Mouse (Mus musculus) limb, embryonic 11.5 days (tissue): ENCODE measurements around the gene Mrap. TPM values are rescaled to one million over a fixed set of nuclear protein-coding genes. Genes with fewer than 3 reads are reported as not detected.

Source experiments
- ATAC-seq: fragments of 200-750 bp; cut with Nextera tagmentation; 2 replicates; pipeline ENCODE4 v1.8.0; 2017; ENCODE audit warnings: low read depth; ENCODE audit not compliant: insufficient number of reproducible peaks, low FRiP score, low TSS enrichment
- DNase-seq: peaks from one replicate; pipeline ENCODE4 v3.0.0-alpha.2; 2015; ENCODE audit warnings: low spot score
- H3K27ac ChIP-seq: fragments of 300-500 bp; sonication (generic); replicated peaks from 2 replicates; pipeline ENCODE4 v1.5.1; 2014; ENCODE audit warnings: low read depth, mild to moderate bottlenecking, low read length
- H3K27me3 ChIP-seq: fragments of 300-500 bp; sonication (generic); 2 replicates; pipeline ENCODE4 v1.6.1; 2014; ENCODE audit warnings: mild to moderate bottlenecking, low read length, mixed read lengths; ENCODE audit not compliant: control insufficient read depth, insufficient read depth
- H3K36me3 ChIP-seq: fragments of 300-500 bp; sonication (generic); 2 replicates; pipeline ENCODE4 v1.6.1; 2014; ENCODE audit warnings: mild to moderate bottlenecking, low read length, moderate library complexity, mixed read lengths; ENCODE audit not compliant: control insufficient read depth, insufficient read depth
- H3K4me1 ChIP-seq: fragments of 300-500 bp; sonication (generic); 2 replicates; pipeline ENCODE4 v1.6.1; 2014; ENCODE audit warnings: low read length, mixed read lengths; ENCODE audit not compliant: control insufficient read depth, insufficient read depth
- H3K4me2 ChIP-seq: fragments of 300-500 bp; sonication (generic); 2 replicates; pipeline ENCODE4 v1.6.1; 2014; ENCODE audit warnings: low read depth, mild to moderate bottlenecking, moderate library complexity; ENCODE audit not compliant: severe bottlenecking
- H3K4me3 ChIP-seq: fragments of 300-500 bp; sonication (generic); 2 replicates; pipeline ENCODE4 v1.5.1; 2014; ENCODE audit warnings: low read depth, low read length
- H3K9ac ChIP-seq: fragments of 300-500 bp; sonication (generic); 2 replicates; pipeline ENCODE4 v1.6.1; 2014; ENCODE audit warnings: mild to moderate bottlenecking, low read length
- H3K9me3 ChIP-seq: fragments of 300-500 bp; sonication (generic); 2 replicates; pipeline ENCODE4 v1.6.1; 2016; ENCODE audit warnings: low read length; ENCODE audit not compliant: control insufficient read depth
- WGBS: fragments of 180-500 bp; shearing (Covaris S2); extraction: QIAGEN DNeasy Blood & Tissue Kit; methylation state at CpG from one replicate; pipeline ENCODE4 v1.1.7; 2014; 5-methylcytosine and 5-hydroxymethylcytosine counted together
- polyA plus RNA-seq: library from polyadenylated mRNA; unstranded; fragments of >200 nt; fragmentation: Nextera tagmentation; extraction: Ambion mirVana; gene quantifications from 2 replicates; pipeline ENCODE4 v1.2.1, GENCODE M21; 2014

Gene Mrap
- polyA plus RNA-seq, 1 experiment from 2014 or later = 0.67 TPM

- Histone ChIP-seq H3K9ac (no peak overlapping the region), H3K4me3 (no peak overlapping the region), H3K4me1 (no peaks in the 10 kb centered on the region), H3K27ac (no peak overlapping the region), H3K4me2 (no peak overlapping the region), H3K27me3 (no peaks in the 10 kb centered on the region), H3K36me3 (peaks cover 18% of the 10 kb centered on the region; the same call in 1 of the 2 replicates), H3K9me3 (no peaks in the 10 kb centered on the region)
- DNase-seq = no peak
- WGBS = 94% methylated on average over 15 of the region's 15 CpGs
- ATAC-seq = no peak
These were observed 29.0 kb downstream of the Mrap start for GRCm38 (mm10) chr16:90766919-90767454.

- H3K9me3 ChIP-seq = no peaks in the 10 kb centered on the region
- H3K27me3 ChIP-seq = no peaks in the 10 kb centered on the region
- ATAC-seq = no peak
- peaks cover 23% of the 10 kb centered on the region for H3K36me3 ChIP-seq
- 95% methylated on average over 12 of the region's 12 CpGs for WGBS
- H3K9ac ChIP-seq = no peak overlapping the region
- H3K4me2 ChIP-seq = no peak overlapping the region
- H3K27ac ChIP-seq = no peak overlapping the region
- no peak for DNase-seq
- H3K4me3 ChIP-seq = no peak overlapping the region
- no peaks in the 10 kb centered on the region for H3K4me1 ChIP-seq
These were observed 36.2 kb downstream of the Mrap start for GRCm38 (mm10) chr16:90774216-90774615.

- Histone ChIP-seq H3K36me3 (peaks cover 22% of the 10 kb centered on the region), H3K4me2 (no peak overlapping the region), H3K27me3 (no peaks in the 10 kb centered on the region), H3K9ac (no peak overlapping the region), H3K27ac (no peak overlapping the region), H3K9me3 (no peaks in the 10 kb centered on the region), H3K4me1 (no peaks in the 10 kb centered on the region), H3K4me3 (no peak overlapping the region)
- ATAC-seq = no peak
- WGBS = 89% methylated on average over 6 of the region's 6 CpGs
- no peak for DNase-seq
These were observed 36.6 kb downstream of the Mrap start for GRCm38 (mm10) chr16:90774646-90775045.

GRCm38 (mm10) chr16:90775946-90776520, 38.0 kb downstream of the Mrap start:
- no peak overlapping the region for H3K4me2 ChIP-seq
- H3K9me3 ChIP-seq = no peaks in the 10 kb centered on the region
- 80% methylated on average over 10 of the region's 10 CpGs for WGBS
- no peaks in the 10 kb centered on the region for H3K4me1 ChIP-seq
- no peaks in the 10 kb centered on the region for H3K27me3 ChIP-seq
- H3K9ac ChIP-seq = no peak overlapping the region
- no peak overlapping the region for H3K4me3 ChIP-seq
- DNase-seq (no peak), ATAC-seq (no peak)
- peaks cover 23% of the 10 kb centered on the region for H3K36me3 ChIP-seq
- no peak overlapping the region for H3K27ac ChIP-seq

GRCm38 (mm10) chr16:90779783-90780182, 41.8 kb downstream of the Mrap start:
- Histone ChIP-seq H3K4me1 (no peaks in the 10 kb centered on the region), H3K9me3 (no peaks in the 10 kb centered on the region), H3K27ac (no peak overlapping the region), H3K4me2 (no peak overlapping the region), H3K4me3 (no peak overlapping the region), H3K27me3 (no peaks in the 10 kb centered on the region), H3K9ac (no peak overlapping the region), H3K36me3 (peaks cover 17% of the 10 kb centered on the region)
- ATAC-seq = no peak
- WGBS = 61% methylated on average over 11 of the region's 11 CpGs
- no peak for DNase-seq

- ATAC-seq (no peak), DNase-seq (no peak)
- H3K9me3 ChIP-seq = no peaks in the 10 kb centered on the region
- H3K36me3 ChIP-seq = peaks cover 17% of the 10 kb centered on the region; the same call in 1 of the 2 replicates
- WGBS = 90% methylated on average over 11 of the region's 11 CpGs
- H3K27me3 ChIP-seq = no peaks in the 10 kb centered on the region
- H3K4me2 ChIP-seq = no peak overlapping the region
- H3K9ac ChIP-seq = no peak overlapping the region
- no peaks in the 10 kb centered on the region for H3K4me1 ChIP-seq
- no peak overlapping the region for H3K27ac ChIP-seq
- no peak overlapping the region for H3K4me3 ChIP-seq
These were observed 45.3 kb downstream of the Mrap start for GRCm38 (mm10) chr16:90783302-90783701.

- 94% methylated on average over 4 of the region's 4 CpGs for WGBS
- Histone ChIP-seq H3K36me3 (peaks cover 17% of the 10 kb centered on the region; the same call in 1 of the 2 replicates), H3K4me1 (no peaks in the 10 kb centered on the region), H3K9ac (no peak overlapping the region), H3K4me3 (no peak overlapping the region), H3K27me3 (no peaks in the 10 kb centered on the region), H3K9me3 (no peaks in the 10 kb centered on the region), H3K27ac (no peak overlapping the region), H3K4me2 (no peak overlapping the region)
- no peak for ATAC-seq
- no peak for DNase-seq
These were observed 47.2 kb downstream of the Mrap start for GRCm38 (mm10) chr16:90785257-90785656.

- ATAC-seq (no peak), DNase-seq (no peak)
- Histone ChIP-seq H3K27ac (no peak overlapping the region), H3K9me3 (no peaks in the 10 kb centered on the region), H3K36me3 (peaks cover 14% of the 10 kb centered on the region; the same call in 1 of the 2 replicates), H3K4me1 (no peaks in the 10 kb centered on the region), H3K4me2 (no peak overlapping the region), H3K27me3 (no peaks in the 10 kb centered on the region), H3K9ac (no peak overlapping the region), H3K4me3 (no peak overlapping the region)
- 90% methylated on average over 6 of the region's 6 CpGs for WGBS
These were observed 50.6 kb downstream of the Mrap start for GRCm38 (mm10) chr16:90788580-90788979.

- Histone ChIP-seq H3K4me1 (no peaks in the 10 kb centered on the region), H3K4me2 (no peak overlapping the region), H3K27me3 (no peaks in the 10 kb centered on the region), H3K27ac (no peak overlapping the region), H3K36me3 (peaks cover 10% of the 10 kb centered on the region; the same call in 1 of the 2 replicates), H3K4me3 (no peak overlapping the region), H3K9ac (no peak overlapping the region), H3K9me3 (no peaks in the 10 kb centered on the region)
- no peak for ATAC-seq
- no peak for DNase-seq
- 95% methylated on average over 6 of the region's 6 CpGs for WGBS
These were observed 52.9 kb downstream of the Mrap start for GRCm38 (mm10) chr16:90790946-90791345.
